Mouse (Mus musculus): ENCODE results near the gene 2610528J11Rik.
"Not testable (repeated sequence)": the region's sequence is repeated elsewhere in the genome, so short reads cannot be mapped to it uniquely, and the experiment has no call there.

2610528J11Rik gene

GRCm38 (mm10) chr4:118526408-118527334 is at the start of gene 2610528J11Rik:
TSS of gene 2610528J11Rik (plus strand) at chr4:118526999.
- no peak for DNase-seq (ENCODE audit: low spot score in 2 of 2)

- no peak for DNase-seq (ENCODE audit: low spot score in 2 of 2)
These were observed 37.1 kb upstream of the 2610528J11Rik start, which contains the start of gene Tie1 for GRCm38 (mm10) chr4:118489717-118490132. TSS of gene Tie1 (minus strand) at chr4:118490061.

- no peak for DNase-seq (ENCODE audit: low spot score in 2 of 2)
These were observed 36.3 kb upstream of the 2610528J11Rik start for GRCm38 (mm10) chr4:118490461-118490860.

GRCm38 (mm10) chr4:118500171-118500724 is 26.6 kb upstream of the 2610528J11Rik start:
- DNase-seq (ENCODE audit: low spot score in 2 of 2) = no peak

GRCm38 (mm10) chr4:118500792-118501191 is 26.0 kb upstream of the 2610528J11Rik start:
- no peak for DNase-seq (ENCODE audit: low spot score in 2 of 2)

- no peak for DNase-seq (ENCODE audit: low spot score in 2 of 2)
These were observed 21.2 kb upstream of the 2610528J11Rik start for GRCm38 (mm10) chr4:118505551-118505950.

GRCm38 (mm10) chr4:118507171-118507570 is 19.6 kb upstream of the 2610528J11Rik start:
- DNase-seq (ENCODE audit: low spot score in 2 of 2) = not testable (repeated sequence)

- no peak for DNase-seq (ENCODE audit: low spot score in 2 of 2)
These were observed 17.7 kb upstream of the 2610528J11Rik start for GRCm38 (mm10) chr4:118509050-118509449.

GRCm38 (mm10) chr4:118516699-118517496 is 9.9 kb upstream of the 2610528J11Rik start:
- DNase-seq (ENCODE audit: low spot score in 2 of 2) = no peak

GRCm38 (mm10) chr4:118517497-118518146 is 9.2 kb upstream of the 2610528J11Rik start:
- no peak for DNase-seq (ENCODE audit: low spot score in 2 of 2)

- no peak for DNase-seq (ENCODE audit: low spot score in 2 of 2)
These were observed 8.6 kb upstream of the 2610528J11Rik start for GRCm38 (mm10) chr4:118518208-118518607.

- no peak for DNase-seq (ENCODE audit: low spot score in 2 of 2)
These were observed 4.6 kb upstream of the 2610528J11Rik start for GRCm38 (mm10) chr4:118522248-118522647.

- no peak for DNase-seq (ENCODE audit: low spot score in 2 of 2)
These were observed 2.8 kb upstream of the 2610528J11Rik start for GRCm38 (mm10) chr4:118523976-118524375.

GRCm38 (mm10) chr4:118525779-118526178 is 1.0 kb upstream of the 2610528J11Rik start:
- DNase-seq (ENCODE audit: low spot score in 2 of 2) = no peak

- DNase-seq (ENCODE audit: low spot score in 2 of 2) = no peak
These were observed 509 bp downstream of the 2610528J11Rik start for GRCm38 (mm10) chr4:118527335-118527681.

- no peak for DNase-seq (ENCODE audit: low spot score in 2 of 2)
These were observed 921 bp downstream of the 2610528J11Rik start for GRCm38 (mm10) chr4:118527720-118528119.

GRCm38 (mm10) chr4:118532663-118533062 is 5.9 kb downstream of the 2610528J11Rik start:
- no peak for DNase-seq (ENCODE audit: low spot score in 2 of 2)

- no peak for DNase-seq (ENCODE audit: low spot score in 2 of 2)
These were observed 6.4 kb downstream of the 2610528J11Rik start for GRCm38 (mm10) chr4:118533156-118533555.

- DNase-seq (ENCODE audit: low spot score in 2 of 2) = no peak
These were observed 6.8 kb downstream of the 2610528J11Rik start for GRCm38 (mm10) chr4:118533605-118534004.

GRCm38 (mm10) chr4:118535610-118536009 is 8.8 kb downstream of the 2610528J11Rik start:
- no peak for DNase-seq (ENCODE audit: low spot score in 2 of 2)

- no peak for DNase-seq (ENCODE audit: low spot score in 2 of 2)
These were observed 11.0 kb downstream of the 2610528J11Rik start for GRCm38 (mm10) chr4:118537801-118538200.

- no peak for DNase-seq (ENCODE audit: low spot score in 2 of 2)
These were observed 13.1 kb downstream of the 2610528J11Rik start for GRCm38 (mm10) chr4:118539904-118540303.

All from natural killer cell, adult 2 months (primary cell).